Mouse (Mus musculus) liver, adult 2 months (tissue): ENCODE measurements at regions not wholly inside any gene's neighbourhood (a gene's known extent, or its start where the extent isn't known, plus 50 kb on each side); places are given as distances from the start of the nearest gene placed in this dataset.

Experiments
- DNase-seq: peaks from one replicate; pipeline ENCODE4 v3.0.0-alpha.2; 2011; ENCODE audit warnings: low read depth, low spot score; ENCODE audit errors: extremely low read depth
- H3K27ac ChIP-seq: fragments of 200-500 bp; replicated peaks from 2 replicates; pipeline ENCODE4 v1.5.1; 2012; ENCODE audit warnings: low read depth, mild to moderate bottlenecking, control low read depth, inconsistent platforms, low read length; ENCODE audit not compliant: insufficient read depth
- H3K27me3 ChIP-seq: fragments of 200-500 bp; 2 replicates; pipeline ENCODE4 v1.6.1; 2012; ENCODE audit warnings: mild to moderate bottlenecking, moderate library complexity, low read length, inconsistent platforms; ENCODE audit not compliant: control insufficient read depth, insufficient read depth
- H3K36me3 ChIP-seq: fragments of 200-500 bp; 2 replicates; pipeline ENCODE4 v1.6.1; 2012; ENCODE audit warnings: low read length, inconsistent platforms; ENCODE audit not compliant: control insufficient read depth, insufficient read depth
- H3K4me1 ChIP-seq: fragments of 200-500 bp; 2 replicates; pipeline ENCODE4 v1.6.1; 2011; ENCODE audit warnings: low read length; ENCODE audit not compliant: control insufficient read depth, insufficient read depth
- H3K4me3 ChIP-seq: fragments of 200-500 bp; 2 replicates; pipeline ENCODE4 v1.5.1; 2011; ENCODE audit warnings: low read depth, mild to moderate bottlenecking, control low read depth, low read length, moderate library complexity; ENCODE audit not compliant: insufficient read depth
- H3K79me2 ChIP-seq: fragments of 200-500 bp; 2 replicates; pipeline ENCODE4 v1.6.1; 2012; ENCODE audit warnings: inconsistent platforms, mild to moderate bottlenecking, low read length, moderate library complexity; ENCODE audit not compliant: control insufficient read depth, insufficient read depth
- H3K9ac ChIP-seq: fragments of 200-500 bp; 2 replicates; pipeline ENCODE4 v1.6.1; 2012; ENCODE audit warnings: low read depth, mild to moderate bottlenecking, control low read depth, inconsistent platforms, low read length
- CTCF ChIP-seq: fragments of 200-500 bp; IDR thresholded peaks from 2 replicates; pipeline ENCODE4 v1.5.1; 2011; ENCODE audit warnings: low read depth, low read length, control low read depth
- POLR2A ChIP-seq: fragments of 200-500 bp; IDR thresholded peaks from 2 replicates; pipeline ENCODE4 v1.6.1; 2011; ENCODE audit warnings: low read length, control low read depth; ENCODE audit not compliant: insufficient read depth; ENCODE audit errors: extremely low read depth
- WGBS: fragments of 180-500 bp; shearing (Covaris S2); methylation state at CpG from one replicate; pipeline ENCODE4 v1.1.7; 2018; 5-methylcytosine and 5-hydroxymethylcytosine counted together

DNA sequence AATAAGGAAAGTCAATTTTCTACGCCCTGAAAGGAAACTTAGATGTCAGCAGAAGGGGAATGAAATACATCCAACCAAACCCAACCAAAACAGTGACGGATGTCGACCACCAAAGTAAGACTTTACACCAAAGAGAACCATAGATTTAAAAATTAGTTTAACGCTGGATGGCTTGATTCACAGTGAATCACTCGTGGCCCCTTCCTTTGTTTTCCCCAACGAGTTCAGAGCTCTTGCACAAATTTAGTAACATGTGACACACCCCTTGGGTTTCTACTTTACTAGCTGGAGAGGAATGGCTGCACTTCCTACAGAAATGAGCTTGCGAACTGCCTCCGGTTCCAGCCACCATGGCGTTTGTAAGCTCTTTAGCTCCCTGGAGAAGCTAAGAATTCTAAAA, 74.2 kb downstream of the Tmem30b start:
- no peak overlapping the region for H3K4me3 ChIP-seq
- TF ChIP-seq POLR2A (no peak), CTCF (no peak)
- no peaks in the 10 kb centered on the region for H3K36me3 ChIP-seq
- H3K9ac ChIP-seq: no peak overlapping the region
- H3K27ac ChIP-seq: no peak overlapping the region
- H3K27me3 ChIP-seq: no peaks in the 10 kb centered on the region; the same call in 1 of the 2 replicates
- no peaks in the 10 kb centered on the region for H3K4me1 ChIP-seq
- DNase-seq: no peak
- WGBS: 83% methylated on average over 9 of the region's 9 CpGs
- no peaks in the 10 kb centered on the region for H3K79me2 ChIP-seq

DNA sequence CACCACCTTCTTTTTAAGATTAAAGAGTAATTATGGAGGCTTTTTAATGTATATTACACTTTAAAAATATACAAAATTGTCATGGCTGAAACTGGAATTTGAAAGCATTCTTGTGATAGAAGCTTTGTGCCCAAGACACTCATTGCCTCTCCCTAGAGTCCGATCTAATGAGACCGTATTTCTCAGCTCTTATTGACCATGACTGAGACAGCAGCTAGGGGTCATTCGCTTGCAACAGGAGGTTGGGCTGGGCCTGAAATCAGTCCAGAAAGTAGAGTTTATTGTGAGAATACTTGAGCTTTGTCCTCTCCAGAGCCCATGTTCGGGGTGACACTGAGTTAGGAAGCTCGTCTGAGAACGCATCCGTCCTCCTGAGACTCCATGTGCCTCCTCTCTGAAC, 79.7 kb downstream of the Tmem30b start:
- WGBS: 88% methylated on average over 7 of the region's 7 CpGs
- DNase-seq: no peak
- peaks cover 2% of the 10 kb centered on the region; the same call in 1 of the 2 replicates for H3K4me1 ChIP-seq
- no peaks in the 10 kb centered on the region for H3K79me2 ChIP-seq
- no peak overlapping the region for H3K27ac ChIP-seq
- H3K9ac ChIP-seq: no peak overlapping the region
- no peak for TF ChIP-seq CTCF
- no peak for TF ChIP-seq POLR2A
- H3K27me3 ChIP-seq: no peaks in the 10 kb centered on the region
- no peaks in the 10 kb centered on the region for H3K36me3 ChIP-seq
- no peak overlapping the region for H3K4me3 ChIP-seq

DNA sequence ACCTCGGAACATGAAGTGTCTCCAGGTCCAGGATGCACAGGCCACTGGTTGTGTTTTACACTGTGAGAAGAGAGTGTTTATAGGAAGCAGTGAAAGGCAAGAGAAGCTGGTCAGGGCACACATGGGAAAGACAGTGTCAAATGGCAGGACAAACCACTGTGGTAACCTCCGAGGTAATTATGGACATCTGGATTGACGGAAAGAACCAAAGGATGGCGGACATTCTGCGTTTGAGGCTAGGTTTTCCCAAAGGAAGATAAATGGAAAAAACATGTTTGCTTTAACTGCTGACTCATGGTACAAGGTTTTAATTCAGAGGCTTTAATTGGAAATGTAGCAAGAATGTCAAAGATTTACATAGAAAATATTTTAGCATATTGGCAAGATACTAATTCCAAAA, 80.2 kb downstream of the Tmem30b start:
- Histone ChIP-seq H3K27ac (no peak overlapping the region), H3K9ac (no peak overlapping the region), H3K27me3 (no peaks in the 10 kb centered on the region), H3K79me2 (no peaks in the 10 kb centered on the region), H3K36me3 (no peaks in the 10 kb centered on the region), H3K4me1 (peaks cover 2% of the 10 kb centered on the region; the same call in 1 of the 2 replicates), H3K4me3 (no peak overlapping the region)
- 93% methylated on average over 5 of the region's 5 CpGs for WGBS
- no peak for DNase-seq
- TF ChIP-seq CTCF: no peak
- no peak for TF ChIP-seq POLR2A

DNA sequence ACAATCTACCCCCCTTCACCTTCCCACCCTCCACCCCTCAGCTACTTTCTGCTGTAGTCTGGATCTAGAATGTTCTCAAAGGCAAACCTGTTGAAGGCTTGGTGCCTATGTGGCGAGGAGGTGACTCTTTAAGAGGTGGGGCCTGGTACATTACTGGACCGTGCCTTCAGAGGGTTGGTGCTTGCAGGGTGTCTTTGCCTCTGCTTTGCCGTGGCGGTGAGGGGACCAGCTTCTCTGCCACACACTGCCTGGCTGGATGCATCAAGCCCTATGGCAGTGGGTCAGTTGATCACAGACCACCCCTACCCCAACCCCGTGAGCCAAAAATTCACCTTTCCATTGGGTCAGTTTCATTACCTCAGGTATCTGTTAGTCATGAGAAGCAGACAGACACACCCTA, 81.9 kb downstream of the Tmem30b start:
- H3K4me3 ChIP-seq: no peak overlapping the region
- H3K36me3 ChIP-seq: no peaks in the 10 kb centered on the region
- no peaks in the 10 kb centered on the region for H3K79me2 ChIP-seq
- H3K4me1 ChIP-seq: peaks cover 2% of the 10 kb centered on the region; the same call in 1 of the 2 replicates
- WGBS: 93% methylated on average over 5 of the region's 5 CpGs
- no peak for DNase-seq
- no peak overlapping the region for H3K27ac ChIP-seq
- H3K27me3 ChIP-seq: no peaks in the 10 kb centered on the region
- TF ChIP-seq POLR2A (no peak), CTCF (no peak)
- H3K9ac ChIP-seq: no peak overlapping the region

DNA sequence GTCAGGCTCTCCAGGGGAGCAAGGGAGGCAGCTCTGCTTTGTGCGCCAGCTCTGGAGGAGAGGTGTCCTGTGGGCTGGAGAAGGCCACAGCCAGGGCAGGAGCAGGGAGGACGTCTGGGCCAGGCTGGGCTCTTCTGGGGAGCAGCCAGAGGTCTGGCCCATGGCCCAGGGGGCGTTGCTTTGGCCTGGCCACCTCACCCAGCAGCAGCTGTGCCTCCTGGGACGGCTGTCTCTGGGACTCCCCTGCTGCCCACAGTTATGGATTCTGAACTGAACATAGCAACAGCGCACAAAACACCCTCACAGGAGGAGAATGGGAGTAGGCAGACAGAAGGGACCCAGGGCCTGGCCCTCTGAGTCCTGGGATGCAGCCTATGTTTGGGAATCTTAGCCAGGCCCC, 84.1 kb downstream of the Tmem30b start:
- no peaks in the 10 kb centered on the region for H3K36me3 ChIP-seq
- DNase-seq: peak; percentile 68

DNA sequence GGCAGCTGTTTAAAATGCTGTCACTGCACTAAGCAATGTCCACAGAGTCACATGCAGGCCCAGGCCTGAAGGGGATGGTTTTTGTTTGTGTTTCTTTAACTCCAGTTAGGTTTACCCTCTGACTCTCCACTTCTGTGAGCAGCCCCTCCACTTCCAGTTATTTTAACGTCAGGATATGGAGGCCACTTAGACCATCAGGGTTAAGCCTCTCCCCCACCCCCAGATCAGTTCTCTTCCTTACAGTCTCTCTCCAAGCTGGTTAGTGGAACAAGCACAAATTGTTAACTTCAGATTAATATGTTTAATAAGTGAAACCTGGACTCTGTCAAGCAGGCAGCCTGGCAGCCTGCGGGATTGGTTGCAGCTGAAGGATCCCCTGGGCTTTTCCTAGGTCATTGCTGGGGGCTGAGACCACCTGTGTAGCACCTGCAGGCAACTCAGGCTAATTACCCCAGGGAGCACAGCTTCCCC, 85.9 kb downstream of the Tmem30b start:
- H3K4me1 ChIP-seq: peaks cover 2% of the 10 kb centered on the region; the same call in 1 of the 2 replicates
- H3K4me3 ChIP-seq: no peak overlapping the region
- no peaks in the 10 kb centered on the region for H3K79me2 ChIP-seq
- WGBS: 64% methylated on average over 2 of the region's 2 CpGs
- H3K9ac ChIP-seq: no peak overlapping the region
- TF ChIP-seq CTCF: no peak
- no peak for TF ChIP-seq POLR2A
- no peak overlapping the region for H3K27ac ChIP-seq
- H3K36me3 ChIP-seq: no peaks in the 10 kb centered on the region
- H3K27me3 ChIP-seq: no peaks in the 10 kb centered on the region
- DNase-seq: no peak

More for the DNA sequence above, 84.1 kb downstream of the Tmem30b start:
- H3K27me3 ChIP-seq: no peaks in the 10 kb centered on the region
- peaks cover 2% of the 10 kb centered on the region; the same call in 1 of the 2 replicates for H3K4me1 ChIP-seq
- 26% methylated on average over 5 of the region's 5 CpGs for WGBS
- H3K9ac ChIP-seq: no peak overlapping the region
- H3K4me3 ChIP-seq: no peak overlapping the region
- TF ChIP-seq POLR2A: no peak
- no peak for TF ChIP-seq CTCF
- H3K79me2 ChIP-seq: no peaks in the 10 kb centered on the region
- H3K27ac ChIP-seq: no peak overlapping the region
